Mouse (Mus musculus): ENCODE results near the gene 1110008L16Rik. TPM values are rescaled to one million over a fixed set of nuclear protein-coding genes. Genes with fewer than 3 reads are reported as not detected.

1110008L16Rik gene
- polyA plus RNA-seq, 1 experiment from 2014 or later: 13.6 TPM

GRCm38 (mm10) chr12:55343998-55344397 is 44.6 kb downstream of the 1110008L16Rik start:
- no peaks in the 10 kb centered on the region for H3K9me3 ChIP-seq
- H3K4me1 ChIP-seq: no peaks in the 10 kb centered on the region
- H3K4me3 ChIP-seq: no peak overlapping the region
- no peak overlapping the region for H3K4me2 ChIP-seq (replicated peaks)
- peak overlapping the region; percentile 52; the same call in 1 of the 2 replicates for H3K27ac ChIP-seq (replicated peaks)
- H3K36me3 ChIP-seq: no peaks in the 10 kb centered on the region
- H3K27me3 ChIP-seq: no peaks in the 10 kb centered on the region
- WGBS: 76% methylated on average over 11 of the region's 11 CpGs
- no peak for ATAC-seq (ENCODE audit: low FRiP score, low read depth)
- no peak overlapping the region for H3K9ac ChIP-seq (replicated peaks)

GRCm38 (mm10) chr12:55344583-55344982 is 45.2 kb downstream of the 1110008L16Rik start:
- H3K27me3 ChIP-seq: no peaks in the 10 kb centered on the region
- no peaks in the 10 kb centered on the region for H3K36me3 ChIP-seq
- no peak overlapping the region for H3K4me2 ChIP-seq (replicated peaks)
- no peak for ATAC-seq (ENCODE audit: low FRiP score, low read depth)
- no peak overlapping the region for H3K9ac ChIP-seq (replicated peaks)
- H3K9me3 ChIP-seq: no peaks in the 10 kb centered on the region
- 86% methylated on average over 13 of the region's 13 CpGs for WGBS
- no peak overlapping the region for H3K4me3 ChIP-seq
- no peaks in the 10 kb centered on the region for H3K4me1 ChIP-seq
- H3K27ac ChIP-seq (replicated peaks): 0 out of 2 replicates have a peak overlapping the region, but pooled peaks have one; percentile 20

GRCm38 (mm10) chr12:55353423-55353822 is 54.0 kb downstream of the 1110008L16Rik start:
- H3K9ac ChIP-seq (replicated peaks): no peak overlapping the region
- no peaks in the 10 kb centered on the region for H3K9me3 ChIP-seq
- no peak overlapping the region for H3K4me2 ChIP-seq (replicated peaks)
- no peak for ATAC-seq (ENCODE audit: low FRiP score, low read depth)
- H3K4me1 ChIP-seq: no peaks in the 10 kb centered on the region
- WGBS: 82% methylated on average over 6 of the region's 6 CpGs
- no peaks in the 10 kb centered on the region for H3K27me3 ChIP-seq
- H3K4me3 ChIP-seq: no peak overlapping the region
- H3K27ac ChIP-seq (replicated peaks): no peak overlapping the region
- H3K36me3 ChIP-seq: no peaks in the 10 kb centered on the region

- H3K27ac ChIP-seq (replicated peaks): no peak overlapping the region
- WGBS: 60% methylated on average over 4 of the region's 4 CpGs
These were observed 55.5 kb downstream of the 1110008L16Rik start for GRCm38 (mm10) chr12:55354904-55355303.

GRCm38 (mm10) chr12:55357303-55357702 is 57.9 kb downstream of the 1110008L16Rik start:
- H3K27ac ChIP-seq (replicated peaks): no peak overlapping the region
- H3K9ac ChIP-seq (replicated peaks): no peak overlapping the region
- H3K4me2 ChIP-seq (replicated peaks): no peak overlapping the region
- H3K27me3 ChIP-seq: no peaks in the 10 kb centered on the region
- no peaks in the 10 kb centered on the region for H3K36me3 ChIP-seq
- no peaks in the 10 kb centered on the region for H3K4me1 ChIP-seq
- no peaks in the 10 kb centered on the region for H3K9me3 ChIP-seq
- ATAC-seq (ENCODE audit: low FRiP score, low read depth): no peak
- H3K4me3 ChIP-seq: no peak overlapping the region
- 72% methylated on average over 1 of the region's 1 CpGs for WGBS

More at GRCm38 (mm10) chr12:55354904-55355303, 55.5 kb downstream of the 1110008L16Rik start:
- peak; percentile 68; the same call in 1 of the 2 replicates for ATAC-seq (ENCODE audit: low FRiP score, low read depth)
- no peak overlapping the region for H3K4me3 ChIP-seq
- H3K9ac ChIP-seq (replicated peaks): no peak overlapping the region
- no peaks in the 10 kb centered on the region for H3K27me3 ChIP-seq
- H3K36me3 ChIP-seq: no peaks in the 10 kb centered on the region
- no peaks in the 10 kb centered on the region for H3K9me3 ChIP-seq
- H3K4me1 ChIP-seq: no peaks in the 10 kb centered on the region
- no peak overlapping the region for H3K4me2 ChIP-seq (replicated peaks)

- Histone ChIP-seq H3K4me3 (no peak overlapping the region), H3K9me3 (no peaks in the 10 kb centered on the region), H3K27ac (replicated peaks) (no peak overlapping the region), H3K4me1 (no peaks in the 10 kb centered on the region), H3K9ac (replicated peaks) (no peak overlapping the region), H3K4me2 (replicated peaks) (no peak overlapping the region), H3K36me3 (no peaks in the 10 kb centered on the region), H3K27me3 (no peaks in the 10 kb centered on the region)
- no peak for ATAC-seq (ENCODE audit: low FRiP score, low read depth)
- WGBS: 83% methylated on average over 5 of the region's 5 CpGs
These were observed 61.6 kb downstream of the 1110008L16Rik start for GRCm38 (mm10) chr12:55360929-55361328.

- Histone ChIP-seq H3K36me3 (no peaks in the 10 kb centered on the region), H3K27ac (replicated peaks) (no peak overlapping the region), H3K4me1 (no peaks in the 10 kb centered on the region), H3K9ac (replicated peaks) (no peak overlapping the region), H3K27me3 (no peaks in the 10 kb centered on the region), H3K4me2 (replicated peaks) (no peak overlapping the region), H3K4me3 (no peak overlapping the region), H3K9me3 (no peaks in the 10 kb centered on the region)
- no peak for ATAC-seq (ENCODE audit: low FRiP score, low read depth)
- 85% methylated on average over 2 of the region's 2 CpGs for WGBS
These were observed 65.7 kb downstream of the 1110008L16Rik start for GRCm38 (mm10) chr12:55365083-55365482.

- Histone ChIP-seq H3K27me3 (no peaks in the 10 kb centered on the region), H3K36me3 (no peaks in the 10 kb centered on the region; the same call in 1 of the 2 replicates), H3K27ac (replicated peaks) (no peak overlapping the region), H3K4me3 (no peak overlapping the region), H3K9ac (replicated peaks) (no peak overlapping the region), H3K4me2 (replicated peaks) (no peak overlapping the region), H3K4me1 (no peaks in the 10 kb centered on the region), H3K9me3 (no peaks in the 10 kb centered on the region)
- 94% methylated on average over 3 of the region's 3 CpGs for WGBS
- no peak for ATAC-seq (ENCODE audit: low FRiP score, low read depth)
These were observed 73.2 kb downstream of the 1110008L16Rik start for GRCm38 (mm10) chr12:55372424-55373055.

- H3K4me2 ChIP-seq (replicated peaks): no peak overlapping the region
- H3K9ac ChIP-seq (replicated peaks): no peak overlapping the region
- no peak overlapping the region for H3K27ac ChIP-seq (replicated peaks)
- no peak for ATAC-seq (ENCODE audit: low FRiP score, low read depth)
- H3K36me3 ChIP-seq: peaks cover 4% of the 10 kb centered on the region; the same call in 1 of the 2 replicates
- no peaks in the 10 kb centered on the region for H3K9me3 ChIP-seq
- H3K27me3 ChIP-seq: no peaks in the 10 kb centered on the region
- H3K4me3 ChIP-seq: no peak overlapping the region
- 91% methylated on average over 16 of the region's 16 CpGs for WGBS
- H3K4me1 ChIP-seq: no peaks in the 10 kb centered on the region
These were observed 77.7 kb downstream of the 1110008L16Rik start for GRCm38 (mm10) chr12:55376956-55377609.

- Histone ChIP-seq H3K4me1 (no peaks in the 10 kb centered on the region), H3K36me3 (peaks cover 4% of the 10 kb centered on the region; the same call in 1 of the 2 replicates), H3K4me2 (replicated peaks) (no peak overlapping the region), H3K27me3 (no peaks in the 10 kb centered on the region), H3K4me3 (no peak overlapping the region), H3K9me3 (no peaks in the 10 kb centered on the region), H3K27ac (replicated peaks) (no peak overlapping the region), H3K9ac (replicated peaks) (no peak overlapping the region)
- WGBS: 69% methylated on average over 6 of the region's 6 CpGs
- ATAC-seq (ENCODE audit: low FRiP score, low read depth): no peak
These were observed 78.2 kb downstream of the 1110008L16Rik start for GRCm38 (mm10) chr12:55377610-55377980.

- Histone ChIP-seq H3K9ac (replicated peaks) (no peak within 1 kb of the TSS), H3K4me1 (peaks cover 9% of the 10 kb centered on the region), H3K9me3 (no peaks in the 10 kb centered on the region), H3K27ac (replicated peaks) (no peak within 1 kb of the TSS), H3K4me3 (no peak within 1 kb of the TSS), H3K4me2 (replicated peaks) (no peak within 1 kb of the TSS), H3K27me3 (peaks cover 7% of the 10 kb centered on the region), H3K36me3 (0 out of 2 replicates have a peak, but pooled peaks cover 4% of the 10 kb centered on the region)
- no peak for ATAC-seq (ENCODE audit: low FRiP score, low read depth)
- WGBS: 81% methylated on average over 10 of the region's 10 CpGs
These were observed 84.8 kb downstream of the 1110008L16Rik start, which contains the start of gene Psma6 for GRCm38 (mm10) chr12:55384023-55384749. Psma6 (plus strand) TSS chr12:55384222.

GRCm38 (mm10) chr12:55384826-55385225 is 85.4 kb downstream of the 1110008L16Rik start:
- WGBS: 93% methylated on average over 3 of the region's 3 CpGs
- no peak for ATAC-seq (ENCODE audit: low FRiP score, low read depth)

More at GRCm38 (mm10) chr12:55384826-55385225, 85.4 kb downstream of the 1110008L16Rik start:
- Histone ChIP-seq H3K4me2 (replicated peaks) (no peak overlapping the region), H3K9ac (replicated peaks) (no peak overlapping the region), H3K27me3 (peaks cover 7% of the 10 kb centered on the region), H3K9me3 (no peaks in the 10 kb centered on the region), H3K27ac (replicated peaks) (no peak overlapping the region), H3K4me3 (no peak overlapping the region), H3K36me3 (no peaks in the 10 kb centered on the region), H3K4me1 (peaks cover 9% of the 10 kb centered on the region)
